Mouse (Mus musculus) lung, embryonic 14.5 days (tissue): Measurements from ENCODE around the gene Sypl. TPM values are rescaled to one million over a fixed set of nuclear protein-coding genes. Genes with fewer than 3 reads are reported as not detected.

ENCODE experiments used
- ATAC-seq: fragments of 200-750 bp; cut with Nextera tagmentation; 2 replicates; pipeline ENCODE4 v1.8.0; 2017; ENCODE audit warnings: mild to moderate bottlenecking, moderate TSS enrichment, moderate library complexity; ENCODE audit not compliant: insufficient read depth
- DNase-seq: peaks from one replicate; pipeline ENCODE4 v3.0.0-alpha.2; 2015
- H3K27ac ChIP-seq: fragments of 300-500 bp; sonication (generic); 2 replicates; pipeline ENCODE4 v1.5.1; 2014; ENCODE audit warnings: low read depth, mild to moderate bottlenecking, moderate library complexity
- H3K27me3 ChIP-seq: fragments of 300-500 bp; sonication (generic); 2 replicates; pipeline ENCODE4 v1.6.1; 2014; ENCODE audit warnings: low read length, control low read depth; ENCODE audit not compliant: insufficient read depth
- H3K36me3 ChIP-seq: fragments of 300-500 bp; sonication (generic); 2 replicates; pipeline ENCODE4 v1.6.1; 2014; ENCODE audit warnings: control low read depth; ENCODE audit not compliant: insufficient read depth
- H3K4me1 ChIP-seq: fragments of 300-500 bp; sonication (generic); 2 replicates; pipeline ENCODE4 v1.6.1; 2014; ENCODE audit warnings: antibody characterized with exemption, control low read depth; ENCODE audit not compliant: insufficient read depth
- H3K4me2 ChIP-seq: fragments of 300-500 bp; sonication (generic); 2 replicates; pipeline ENCODE4 v1.6.1; 2014; ENCODE audit warnings: mild to moderate bottlenecking
- H3K4me3 ChIP-seq: fragments of 300-500 bp; sonication (generic); 2 replicates; pipeline ENCODE4 v1.5.1; 2014; ENCODE audit warnings: low read depth, low read length
- H3K9ac ChIP-seq: fragments of 300-500 bp; sonication (generic); 2 replicates; pipeline ENCODE4 v1.6.1; 2014
- H3K9me3 ChIP-seq: fragments of 300-500 bp; sonication (generic); 2 replicates; pipeline ENCODE4 v1.6.1; 2016; ENCODE audit warnings: low read depth, low read length, control low read depth
- CTCF ChIP-seq: IDR thresholded peaks from 2 replicates; pipeline ENCODE4 v1.5.1; 2016; ENCODE audit warnings: antibody characterized with exemption, low read depth
- WGBS: fragments of 180-500 bp; shearing (Covaris S2); extraction: QIAGEN DNeasy Blood & Tissue Kit; methylation state at CpG from one replicate; pipeline ENCODE4 v1.1.7; 2014; 5-methylcytosine and 5-hydroxymethylcytosine counted together
- polyA plus RNA-seq: library from polyadenylated mRNA; unstranded; fragments of >200 nt; fragmentation: Nextera tagmentation; extraction: Ambion mirVana; gene quantifications from 2 replicates; pipeline ENCODE4 v1.2.1, GENCODE M21; 2014

Sypl gene
- polyA plus RNA-seq, 1 experiment from 2014 or later: 133 TPM

DNA sequence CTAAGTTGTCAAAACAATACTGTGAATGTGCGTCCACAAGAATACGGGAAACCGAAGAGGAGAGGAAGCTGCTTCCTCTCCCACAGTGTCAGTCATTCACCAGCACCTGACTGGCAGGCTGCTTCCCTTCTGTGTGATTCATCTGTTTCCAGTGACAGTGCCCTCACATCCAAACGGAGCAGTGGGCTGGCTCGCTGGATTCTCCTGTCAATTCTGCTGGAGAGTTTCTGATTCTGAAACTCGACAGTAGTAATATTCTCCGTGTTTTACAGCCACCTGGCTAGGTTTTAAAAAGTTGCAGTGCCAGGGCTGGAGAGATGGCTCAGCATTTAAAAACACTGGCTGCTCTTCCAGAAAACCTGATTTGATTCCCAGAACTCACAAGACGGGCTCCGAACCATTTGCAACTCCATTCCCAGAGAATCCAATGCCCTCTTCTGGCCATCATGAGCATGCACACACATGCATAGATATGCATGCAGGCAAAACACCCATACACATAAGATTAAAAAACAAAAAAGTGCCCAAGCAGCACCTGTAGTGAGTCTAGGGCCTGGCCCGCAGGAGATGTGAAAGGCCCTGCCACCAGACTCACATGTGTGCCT is 26.4 kb upstream of the Sypl start:
- Histone ChIP-seq H3K4me1 (no peaks in the 10 kb centered on the region), H3K4me2 (no peak overlapping the region), H3K27me3 (no peaks in the 10 kb centered on the region), H3K36me3 (no peaks in the 10 kb centered on the region), H3K9ac (no peak overlapping the region), H3K9me3 (no peaks in the 10 kb centered on the region), H3K4me3 (no peak overlapping the region), H3K27ac (no peak overlapping the region)
- peak; percentile 19; the same call in 1 of the 2 replicates for TF ChIP-seq CTCF
- 74% methylated on average over 10 of the region's 10 CpGs for WGBS
- no peak for ATAC-seq
- no peak for DNase-seq

DNA sequence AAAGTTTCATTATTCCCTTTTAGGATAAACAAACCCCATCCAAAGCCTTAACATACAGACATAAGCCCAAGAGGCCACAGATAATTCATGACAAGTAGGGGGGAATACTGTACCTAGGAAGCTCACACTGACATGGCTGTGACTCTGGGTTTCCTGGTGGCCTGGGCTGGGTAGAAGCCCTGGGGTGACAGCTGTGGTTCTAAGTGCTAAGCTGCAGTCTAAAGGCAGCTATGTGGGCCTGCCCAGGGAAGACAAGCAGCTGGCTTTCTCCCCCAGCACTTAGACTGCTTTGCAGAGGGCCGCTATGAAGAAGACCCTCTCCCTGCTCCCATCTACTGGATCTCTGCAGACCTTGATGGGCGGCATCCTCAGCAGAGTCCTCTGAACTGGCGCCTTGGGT is 25.5 kb upstream of the Sypl start:
- ATAC-seq: no peak
- H3K9ac ChIP-seq: no peak overlapping the region
- H3K4me2 ChIP-seq: no peak overlapping the region
- H3K36me3 ChIP-seq: no peaks in the 10 kb centered on the region
- no peak for TF ChIP-seq CTCF
- no peaks in the 10 kb centered on the region for H3K4me1 ChIP-seq
- no peaks in the 10 kb centered on the region for H3K27me3 ChIP-seq
- no peak for DNase-seq
- H3K27ac ChIP-seq: no peak overlapping the region
- 54% methylated on average over 3 of the region's 3 CpGs for WGBS
- H3K4me3 ChIP-seq: no peak overlapping the region
- no peaks in the 10 kb centered on the region for H3K9me3 ChIP-seq

GRCm38 (mm10) chr12:32929831-32930513 is 23.7 kb upstream of the Sypl start:
- 62% methylated on average over 11 of the region's 11 CpGs for WGBS
- no peak for DNase-seq
- no peak for ATAC-seq

DNA sequence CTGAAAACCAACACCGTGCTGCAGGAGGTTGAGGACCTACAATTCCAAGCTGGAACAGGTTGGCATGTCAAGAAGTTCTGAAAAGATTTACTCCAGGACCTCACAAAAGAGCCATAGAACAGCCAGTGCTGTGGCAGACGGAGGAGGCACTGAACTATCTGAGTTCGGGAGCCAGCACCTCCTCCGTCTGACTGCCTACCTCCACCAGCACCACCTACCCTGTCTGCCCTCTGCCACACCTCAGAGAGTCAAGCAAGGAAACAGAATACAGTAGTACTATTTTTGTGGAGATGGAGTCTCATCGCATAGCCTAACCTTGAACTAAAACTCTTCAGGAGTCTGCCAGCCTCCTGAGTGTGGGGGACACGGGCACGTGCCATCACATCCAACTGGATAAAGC is 23.1 kb upstream of the Sypl start:
- no peaks in the 10 kb centered on the region for H3K9me3 ChIP-seq
- no peak for TF ChIP-seq CTCF
- no peak for DNase-seq
- no peak overlapping the region for H3K9ac ChIP-seq
- H3K27ac ChIP-seq: no peak overlapping the region
- H3K27me3 ChIP-seq: no peaks in the 10 kb centered on the region
- no peaks in the 10 kb centered on the region for H3K36me3 ChIP-seq
- ATAC-seq: no peak
- H3K4me2 ChIP-seq: no peak overlapping the region
- no peak overlapping the region for H3K4me3 ChIP-seq
- 64% methylated on average over 7 of the region's 7 CpGs for WGBS
- no peaks in the 10 kb centered on the region for H3K4me1 ChIP-seq

More at GRCm38 (mm10) chr12:32929831-32930513, 23.7 kb upstream of the Sypl start:
- no peak overlapping the region for H3K9ac ChIP-seq
- no peaks in the 10 kb centered on the region for H3K9me3 ChIP-seq
- no peak for TF ChIP-seq CTCF
- H3K4me3 ChIP-seq: no peak overlapping the region
- no peaks in the 10 kb centered on the region for H3K36me3 ChIP-seq
- no peaks in the 10 kb centered on the region for H3K27me3 ChIP-seq
- no peak overlapping the region for H3K27ac ChIP-seq
- H3K4me2 ChIP-seq: no peak overlapping the region
- H3K4me1 ChIP-seq: no peaks in the 10 kb centered on the region

DNA sequence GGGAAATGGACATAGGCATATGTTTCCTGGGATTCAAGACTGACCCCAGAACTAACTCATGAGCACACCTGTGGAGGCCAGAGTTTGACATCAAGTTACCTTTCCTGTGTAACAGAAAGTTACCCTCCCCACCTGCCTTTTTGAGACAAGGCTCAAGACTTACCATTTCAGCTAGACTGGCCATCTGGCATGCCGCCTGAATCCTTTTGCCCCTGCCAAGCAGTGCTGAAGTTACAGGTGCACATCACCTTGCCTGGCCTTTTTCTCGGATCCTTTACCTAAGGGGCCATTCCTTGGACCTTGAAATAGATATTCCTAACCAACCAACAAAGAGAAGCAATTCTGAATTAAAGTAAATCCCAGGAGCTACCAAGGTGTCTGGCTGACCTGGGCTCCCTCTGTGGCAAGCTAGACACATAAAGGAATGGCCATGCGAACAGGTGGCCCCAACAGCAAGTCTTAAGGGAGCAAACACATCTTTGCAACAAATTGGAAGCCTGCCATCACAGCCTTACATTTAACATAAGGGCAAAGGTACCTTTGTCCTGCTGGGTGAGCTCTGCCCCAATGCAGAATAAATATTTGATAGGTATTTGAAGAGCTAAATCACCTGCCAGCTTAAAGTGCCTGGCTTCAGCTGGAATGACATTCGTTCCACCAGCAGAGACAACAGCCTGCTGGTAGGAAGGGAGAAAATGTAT is 17.3 kb upstream of the Sypl start:
- H3K4me2 ChIP-seq: no peak overlapping the region
- DNase-seq (peak; percentile 70), ATAC-seq (peak; percentile 60; the same call in 1 of the 2 replicates)
- peak overlapping the region; percentile 66 for H3K27ac ChIP-seq
- H3K4me3 ChIP-seq: no peak overlapping the region
- no peak for TF ChIP-seq CTCF
- WGBS: 58% methylated on average over 4 of the region's 4 CpGs
- H3K27me3 ChIP-seq: no peaks in the 10 kb centered on the region
- no peaks in the 10 kb centered on the region for H3K36me3 ChIP-seq
- no peaks in the 10 kb centered on the region; the same call in 1 of the 2 replicates for H3K4me1 ChIP-seq
- no peaks in the 10 kb centered on the region for H3K9me3 ChIP-seq
- no peak overlapping the region for H3K9ac ChIP-seq

DNA sequence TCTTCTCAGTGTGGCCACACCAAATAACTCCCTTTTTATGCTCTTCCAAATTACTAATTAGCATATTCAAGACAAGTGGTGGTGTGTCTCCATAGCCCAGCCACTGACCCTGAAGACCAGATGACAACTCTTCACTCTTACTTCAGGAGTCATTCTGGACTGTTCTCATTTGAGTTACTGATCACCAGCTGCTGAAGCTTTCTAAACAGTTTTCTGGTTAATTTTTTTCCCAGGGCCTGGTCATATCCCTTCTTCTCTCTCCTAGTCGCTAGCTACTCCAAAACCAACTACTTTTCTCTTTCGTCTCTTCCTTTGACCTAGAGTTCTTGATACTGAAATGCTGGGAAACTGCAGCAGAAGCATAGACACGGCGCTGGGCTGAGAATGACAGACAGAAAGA is 12.6 kb upstream of the Sypl start:
- H3K27me3 ChIP-seq: no peaks in the 10 kb centered on the region
- ATAC-seq (no peak), DNase-seq (no peak)
- H3K4me1 ChIP-seq: no peaks in the 10 kb centered on the region
- no peaks in the 10 kb centered on the region for H3K36me3 ChIP-seq
- no peak overlapping the region for H3K4me3 ChIP-seq
- H3K4me2 ChIP-seq: no peak overlapping the region
- H3K27ac ChIP-seq: no peak overlapping the region
- H3K9me3 ChIP-seq: no peaks in the 10 kb centered on the region
- no peak for TF ChIP-seq CTCF
- no peak overlapping the region for H3K9ac ChIP-seq
- WGBS: 76% methylated on average over 4 of the region's 4 CpGs

DNA sequence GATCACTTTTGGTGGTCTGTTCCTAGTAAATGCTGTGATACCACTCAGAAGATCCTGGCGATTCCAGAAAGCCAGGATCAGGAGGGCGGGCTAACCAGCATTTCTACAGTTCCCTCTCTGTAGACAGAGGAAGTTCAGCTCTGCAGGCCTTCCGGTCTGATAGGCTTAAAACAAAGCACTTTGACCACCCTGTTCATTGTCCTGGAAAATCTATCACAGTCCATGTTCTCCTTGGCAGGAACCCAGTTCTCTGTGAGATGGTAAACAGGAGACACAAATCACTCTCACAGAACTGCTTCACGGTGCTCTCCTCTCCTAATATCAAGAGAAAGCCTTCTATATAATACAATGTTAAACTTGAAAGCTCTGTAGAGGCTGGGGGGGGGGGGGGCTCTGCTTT is 10.3 kb upstream of the Sypl start:
- Histone ChIP-seq H3K9me3 (no peaks in the 10 kb centered on the region), H3K4me2 (no peak overlapping the region), H3K36me3 (no peaks in the 10 kb centered on the region), H3K4me1 (no peaks in the 10 kb centered on the region), H3K4me3 (no peak overlapping the region), H3K27ac (no peak overlapping the region; the same call in 1 of the 2 replicates), H3K27me3 (no peaks in the 10 kb centered on the region), H3K9ac (no peak overlapping the region)
- 62% methylated on average over 4 of the region's 4 CpGs for WGBS
- DNase-seq (peak; percentile 69), ATAC-seq (no peak)
- TF ChIP-seq CTCF: no peak
